13 mouse cellular contexts compared by ENCODE assay signal in genomic region chr16:95457006-95457405, GRCm38 (mm10).
DNase-seq lines count a peak whose midpoint lies in the region; ATAC-seq and TF ChIP-seq lines count a peak whose summit lies in the region.
"Had no signal": no experiment of that assay in that cellular context is flagged by ENCODE, and none has a peak within 500 bp of the region (broad histone marks: within the 10 kb centered on the region; RNA-seq: fewer than 3 reads in every experiment).

No protein-coding gene starts in this region.

- DNase-seq in intestine, embryonic 14.5 days (ENCODE audit: low spot score), result no peak
- no peak for DNase-seq in lung, postnatal 4 days
- DNase-seq in liver, postnatal 0 days, result no peak
- no peak for DNase-seq in right cerebral cortex, postnatal 14 days
- DNase-seq: adrenal gland, postnatal 36 days; cerebellum, adult 18-20 months; gastrocnemius, postnatal 25 days had no signal

- no peak for TF ChIP-seq EP300 in liver, postnatal 0 days (IDR thresholded peaks at IDR 0.05; ENCODE audit: low read depth)

- no peak overlapping the region for H3K4me2 ChIP-seq in intestine, embryonic 14.5 days (ENCODE audit: low read length)
- H3K4me2 ChIP-seq in intestine, postnatal 0 days (replicated peaks; ENCODE audit: low read depth), result no peak overlapping the region; the same call in 1 of the 2 replicates
- no peak overlapping the region for H3K4me2 ChIP-seq in lung, embryonic 16.5 days (ENCODE audit: low read depth, low read length)
- peak overlapping the region; percentile 50 for H3K4me2 ChIP-seq in heart, embryonic 15.5 days
- peak overlapping the region; percentile 61 for H3K4me2 ChIP-seq in liver, postnatal 0 days (ENCODE audit: low read depth, low read length)

- peak overlapping the region; percentile 16; the same call in 1 of the 2 replicates for H3K9ac ChIP-seq in intestine, embryonic 14.5 days (ENCODE audit: low read length)
- H3K9ac ChIP-seq in intestine, postnatal 0 days (ENCODE audit: low read depth, low read length), result no peak overlapping the region
- peak overlapping the region; percentile 29 for H3K9ac ChIP-seq in lung, embryonic 16.5 days (ENCODE audit: low read length)
- H3K9ac ChIP-seq in heart, embryonic 15.5 days, result peak overlapping the region; percentile 47
- H3K9ac ChIP-seq in liver, postnatal 0 days (replicated peaks), result peak overlapping the region; percentile 56

- H3K4me3 ChIP-seq in intestine, embryonic 14.5 days (ENCODE audit: low read depth, low read length), result peak overlapping the region; percentile 4; the same call in 1 of the 2 replicates
- no peak overlapping the region for H3K4me3 ChIP-seq in intestine, postnatal 0 days (ENCODE audit: low read depth, low read length)
- H3K4me3 ChIP-seq in lung, embryonic 16.5 days (ENCODE audit: low read length), result peak overlapping the region; percentile 44
- peak overlapping the region; percentile 45 for H3K4me3 ChIP-seq in heart, embryonic 15.5 days
- peak overlapping the region; percentile 42 for H3K4me3 ChIP-seq in liver, postnatal 0 days (ENCODE audit: low read depth, low read length)

- H3K4me1 ChIP-seq in intestine, embryonic 14.5 days (replicated peaks; ENCODE audit: control insufficient read depth, insufficient read depth, low read length), result 0 out of 2 replicates have a peak, but pooled peaks cover 3% of the 10 kb centered on the region
- H3K4me1 ChIP-seq in intestine, postnatal 0 days (replicated peaks; ENCODE audit: control insufficient read depth, insufficient read depth, low read length), result no peaks in the 10 kb centered on the region
- H3K4me1 ChIP-seq in lung, embryonic 16.5 days (replicated peaks; ENCODE audit: control insufficient read depth, insufficient read depth, low read length), result peaks cover 2% of the 10 kb centered on the region; the same call in 1 of the 2 replicates
- H3K4me1 ChIP-seq in heart, embryonic 15.5 days (replicated peaks), result no peaks in the 10 kb centered on the region
- peaks cover 10% of the 10 kb centered on the region for H3K4me1 ChIP-seq in liver, postnatal 0 days (ENCODE audit: insufficient read depth)

- no peak for ATAC-seq in intestine, embryonic 14.5 days (replicated peaks; ENCODE audit: low FRiP score, low TSS enrichment, low read depth)
- no peak for ATAC-seq in intestine, postnatal 0 days
- ATAC-seq in lung, embryonic 16.5 days (ENCODE audit: low read depth), result no peak
- no peak for ATAC-seq in heart, embryonic 15.5 days (replicated peaks; ENCODE audit: insufficient number of reproducible peaks, insufficient read depth, low FRiP score, low read depth)
- no peak for ATAC-seq in liver, postnatal 0 days
- no peak for ATAC-seq in megakaryocyte progenitor cell, adult 5-6 weeks (replicated peaks; ENCODE audit: poor library complexity)
- ATAC-seq: forebrain, embryonic 14.5 days had no signal

- H3K27me3 ChIP-seq in intestine, embryonic 14.5 days (replicated peaks; ENCODE audit: control insufficient read depth, insufficient read depth, low read length), result no peaks in the 10 kb centered on the region
- H3K27me3 ChIP-seq in intestine, postnatal 0 days (replicated peaks; ENCODE audit: control insufficient read depth, insufficient read depth, low read length), result no peaks in the 10 kb centered on the region
- H3K27me3 ChIP-seq in lung, embryonic 16.5 days (ENCODE audit: control insufficient read depth, insufficient read depth, low read depth, low read length), result no peaks in the 10 kb centered on the region
- no peaks in the 10 kb centered on the region for H3K27me3 ChIP-seq in heart, embryonic 15.5 days
- no peaks in the 10 kb centered on the region for H3K27me3 ChIP-seq in liver, postnatal 0 days (ENCODE audit: insufficient read depth, low read length)
- H3K27me3 ChIP-seq: CH12.LX had no signal

- WGBS in intestine, embryonic 14.5 days, result 76% methylated on average over 3 of the region's 3 CpGs
- WGBS in intestine, postnatal 0 days, result 78% methylated on average over 3 of the region's 3 CpGs
- 61% methylated on average over 3 of the region's 3 CpGs for WGBS in lung, embryonic 16.5 days
- WGBS in heart, embryonic 15.5 days, result 67% methylated on average over 3 of the region's 3 CpGs
- WGBS in liver, postnatal 0 days (ENCODE audit: insufficient replicate concordance), result 35% methylated on average over 3 of the region's 3 CpGs

- H3K27ac ChIP-seq in intestine, embryonic 14.5 days (ENCODE audit: low read depth), result no peak overlapping the region
- H3K27ac ChIP-seq in intestine, postnatal 0 days (ENCODE audit: low read depth, low read length), result no peak overlapping the region
- H3K27ac ChIP-seq in lung, embryonic 16.5 days (ENCODE audit: low read length), result no peak overlapping the region
- peak overlapping the region; percentile 37; the same call in 1 of the 2 replicates for H3K27ac ChIP-seq in heart, embryonic 15.5 days
- H3K27ac ChIP-seq in liver, postnatal 0 days (ENCODE audit: low read depth), result peak overlapping the region; percentile 62

- no peaks in the 10 kb centered on the region for H3K9me3 ChIP-seq in intestine, embryonic 14.5 days (ENCODE audit: control insufficient read depth, low read length)
- no peaks in the 10 kb centered on the region for H3K9me3 ChIP-seq in intestine, postnatal 0 days (ENCODE audit: control insufficient read depth)
- no peaks in the 10 kb centered on the region for H3K9me3 ChIP-seq in lung, embryonic 16.5 days (ENCODE audit: control insufficient read depth, low read length)
- H3K9me3 ChIP-seq in heart, embryonic 15.5 days (replicated peaks), result no peaks in the 10 kb centered on the region
- H3K9me3 ChIP-seq in liver, postnatal 0 days (ENCODE audit: low read length), result no peaks in the 10 kb centered on the region

- no peaks in the 10 kb centered on the region for H3K36me3 ChIP-seq in intestine, embryonic 14.5 days (ENCODE audit: control insufficient read depth, insufficient read depth, low read length)
- H3K36me3 ChIP-seq in intestine, postnatal 0 days (ENCODE audit: control insufficient read depth, insufficient read depth), result no peaks in the 10 kb centered on the region
- no peaks in the 10 kb centered on the region for H3K36me3 ChIP-seq in lung, embryonic 16.5 days (ENCODE audit: control insufficient read depth, insufficient read depth, low read length)
- H3K36me3 ChIP-seq in heart, embryonic 15.5 days, result no peaks in the 10 kb centered on the region
- no peaks in the 10 kb centered on the region for H3K36me3 ChIP-seq in liver, postnatal 0 days (replicated peaks; ENCODE audit: insufficient read depth, low read length)

- no peak for TF ChIP-seq CTCF in intestine, postnatal 0 days (IDR thresholded peaks at IDR 0.05; ENCODE audit: low read depth)
- TF ChIP-seq CTCF in liver, postnatal 0 days (IDR thresholded peaks at IDR 0.05; ENCODE audit: low read depth), result no peak

Comparison
In these comparisons a context has a peak if more than half of its experiments do, and no peak if none do; other contexts are left out.
1. H3K27ac ChIP-seq: peak in heart, embryonic 15.5 days (single experiment) and liver, postnatal 0 days (single experiment); none in intestine, embryonic 14.5 days (single experiment), intestine, postnatal 0 days (single experiment) and lung, embryonic 16.5 days (single experiment).
2. H3K4me2 ChIP-seq: peak in heart, embryonic 15.5 days (single experiment) and liver, postnatal 0 days (single experiment); none in intestine, embryonic 14.5 days (single experiment), intestine, postnatal 0 days (single experiment) and lung, embryonic 16.5 days (single experiment).